Mouse (Mus musculus): Measurements from ENCODE around the gene Otud3.
A peak's percentile ranks its signal among the peaks of the same experiment; 100 is the strongest.

- TF ChIP-seq CTCF (IDR thresholded peaks at IDR 0.05; ENCODE audit: borderline replicate concordance, insufficient read depth, low read depth, low read length) (peak; percentile 95), POLR2A (IDR thresholded peaks at IDR 0.05; ENCODE audit: borderline replicate concordance, insufficient read depth, low read length) (no peak)
These were observed 57.3 kb downstream of the Otud3 start for GRCm38 (mm10) chr4:138856491-138856890.

Data from cerebellum, adult 2 months (tissue).